Comparison of ENCODE assay signal across 12 mouse cellular contexts in the genomic region with DNA sequence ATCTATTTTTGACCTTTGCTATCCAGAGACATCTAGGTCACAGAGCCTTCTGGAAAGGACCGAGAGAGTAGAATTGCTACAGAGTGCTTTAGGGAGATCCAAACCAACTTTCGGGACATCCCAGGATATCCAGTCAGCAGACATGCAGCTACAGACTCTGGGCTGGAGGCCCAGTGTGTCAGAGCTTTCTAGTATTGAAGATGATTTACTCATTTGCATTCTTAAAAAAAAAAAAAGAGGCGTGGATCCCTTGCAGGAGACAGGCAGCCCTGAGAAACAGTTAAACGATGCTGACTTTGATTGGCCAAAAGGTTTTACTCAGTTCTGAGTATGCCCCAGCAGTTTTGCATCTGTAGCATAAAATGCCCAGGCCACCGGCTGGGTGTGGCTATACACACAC. TPM values are rescaled to one million over a fixed set of nuclear protein-coding genes. Genes with fewer than 3 reads are reported as not detected.
DNase-seq lines count a peak whose midpoint lies in the region; ATAC-seq and TF ChIP-seq lines count a peak whose summit lies in the region.
"Had no signal": no experiment of that assay in that cellular context is flagged by ENCODE, and none has a peak within 500 bp of the region (broad histone marks: within the 10 kb centered on the region; RNA-seq: fewer than 3 reads in every experiment).

No protein-coding gene starts in this region.

- no peaks in the 10 kb centered on the region for H3K9me3 ChIP-seq in forebrain, embryonic 11.5 days (ENCODE audit: control insufficient read depth, low read length)
- H3K9me3 ChIP-seq in forebrain, embryonic 10.5 days, result no peaks in the 10 kb centered on the region
- no peaks in the 10 kb centered on the region for H3K9me3 ChIP-seq in kidney, postnatal 0 days (replicated peaks; ENCODE audit: low read length)
- no peaks in the 10 kb centered on the region for H3K9me3 ChIP-seq in embryonic facial prominence, embryonic 13.5 days
- H3K9me3 ChIP-seq: lung, embryonic 15.5 days; megakaryocyte, embryonic 14.5 days had no signal

- peaks cover 26% of the 10 kb centered on the region; the same call in 1 of the 2 replicates for H3K4me1 ChIP-seq in forebrain, embryonic 11.5 days (replicated peaks; ENCODE audit: control insufficient read depth, insufficient read depth, low read length)
- H3K4me1 ChIP-seq in forebrain, embryonic 10.5 days, result peaks cover 52% of the 10 kb centered on the region
- 0 out of 2 replicates have a peak, but pooled peaks cover 11% of the 10 kb centered on the region for H3K4me1 ChIP-seq in kidney, postnatal 0 days (replicated peaks; ENCODE audit: insufficient read depth, low read length)
- H3K4me1 ChIP-seq in embryonic facial prominence, embryonic 13.5 days, result peaks cover 5% of the 10 kb centered on the region; the same call in 1 of the 2 replicates
- H3K4me1 ChIP-seq: lung, embryonic 15.5 days had no signal

- H3K9ac ChIP-seq in forebrain, embryonic 11.5 days (ENCODE audit: low read length), result no peak overlapping the region
- no peak overlapping the region for H3K9ac ChIP-seq in kidney, postnatal 0 days (ENCODE audit: low read depth, low read length)
- H3K9ac ChIP-seq in embryonic facial prominence, embryonic 13.5 days, result 0 out of 2 replicates have a peak overlapping the region, but pooled peaks have one; percentile 32
- H3K9ac ChIP-seq: lung, embryonic 15.5 days had no signal

- no peak for TF ChIP-seq CTCF in kidney, postnatal 0 days (IDR thresholded peaks at IDR 0.05; ENCODE audit: low read depth)
- TF ChIP-seq CTCF in layer of hippocampus, adult 2 months (conservative IDR thresholded peaks at IDR 0.05), result no peak

- ATAC-seq in forebrain, embryonic 11.5 days (replicated peaks; ENCODE audit: low FRiP score), result no peak
- ATAC-seq in kidney, postnatal 0 days (replicated peaks; ENCODE audit: low FRiP score, low read depth), result no peak
- ATAC-seq in embryonic facial prominence, embryonic 13.5 days (ENCODE audit: insufficient number of reproducible peaks, insufficient read depth, low FRiP score, low TSS enrichment, low read depth), result no peak

- H3K4me2 ChIP-seq in forebrain, embryonic 11.5 days (ENCODE audit: low read depth, low read length, severe bottlenecking), result no peak overlapping the region
- H3K4me2 ChIP-seq in kidney, postnatal 0 days (ENCODE audit: low read length), result no peak overlapping the region
- no peak overlapping the region for H3K4me2 ChIP-seq in embryonic facial prominence, embryonic 13.5 days
- H3K4me2 ChIP-seq: lung, embryonic 15.5 days had no signal

- DNase-seq in forebrain, embryonic 11.5 days (ENCODE audit: low spot score), result no peak
- no peak for DNase-seq in forebrain, embryonic 10.5 days (ENCODE audit: extremely low spot score, low spot score)
- DNase-seq in kidney, postnatal 0 days (ENCODE audit: low spot score), result peak; percentile 54
- no peak for DNase-seq in kidney, postnatal 25 days
- peak; percentile 45 to 64 for DNase-seq in kidney, postnatal 4 days
- no peak for DNase-seq in layer of hippocampus, adult 2 months (ENCODE audit: low spot score in 2 of 2)
- DNase-seq in spleen, adult 18-20 months, result no peak
- DNase-seq: cerebellum, postnatal 10 days; retina, postnatal 1 day had no signal

- no peak overlapping the region for H3K4me3 ChIP-seq in forebrain, embryonic 11.5 days (ENCODE audit: low read depth, low read length)
- no peak overlapping the region for H3K4me3 ChIP-seq in forebrain, embryonic 10.5 days
- no peak overlapping the region for H3K4me3 ChIP-seq in kidney, postnatal 0 days (replicated peaks; ENCODE audit: low read depth, low read length)
- H3K4me3 ChIP-seq in embryonic facial prominence, embryonic 13.5 days, result no peak overlapping the region
- no peak overlapping the region for H3K4me3 ChIP-seq in layer of hippocampus, adult 2 months
- H3K4me3 ChIP-seq: lung, embryonic 15.5 days; megakaryocyte, embryonic 14.5 days had no signal

- peaks cover 3% of the 10 kb centered on the region for H3K36me3 ChIP-seq in forebrain, embryonic 11.5 days (ENCODE audit: control insufficient read depth, insufficient read depth, low read length)
- peaks cover 85% of the 10 kb centered on the region for H3K36me3 ChIP-seq in forebrain, embryonic 10.5 days (replicated peaks)
- peaks cover 12% of the 10 kb centered on the region; the same call in 1 of the 2 replicates for H3K36me3 ChIP-seq in kidney, postnatal 0 days (ENCODE audit: insufficient read depth, low read length)
- H3K36me3 ChIP-seq in embryonic facial prominence, embryonic 13.5 days, result 0 out of 2 replicates have a peak, but pooled peaks cover 9% of the 10 kb centered on the region
- H3K36me3 ChIP-seq: lung, embryonic 15.5 days had no signal

- H3K27ac ChIP-seq in forebrain, embryonic 11.5 days (ENCODE audit: low read depth, low read length), result peak overlapping the region; percentile 31; the same call in 1 of the 2 replicates
- H3K27ac ChIP-seq in forebrain, embryonic 10.5 days, result no peak overlapping the region
- H3K27ac ChIP-seq in kidney, postnatal 0 days, result peak overlapping the region; percentile 47; the same call in 1 of the 2 replicates
- no peak overlapping the region for H3K27ac ChIP-seq in embryonic facial prominence, embryonic 13.5 days
- H3K27ac ChIP-seq in layer of hippocampus, adult 2 months, result no peak overlapping the region
- H3K27ac ChIP-seq: lung, embryonic 15.5 days had no signal

- H3K27me3 ChIP-seq in forebrain, embryonic 11.5 days (ENCODE audit: control insufficient read depth, insufficient read depth, low read length), result no peaks in the 10 kb centered on the region
- no peaks in the 10 kb centered on the region for H3K27me3 ChIP-seq in forebrain, embryonic 10.5 days (ENCODE audit: poor library complexity, severe bottlenecking)
- H3K27me3 ChIP-seq in kidney, postnatal 0 days (ENCODE audit: insufficient read depth, low read length), result no peaks in the 10 kb centered on the region
- H3K27me3 ChIP-seq in embryonic facial prominence, embryonic 13.5 days, result no peaks in the 10 kb centered on the region
- H3K27me3 ChIP-seq: lung, embryonic 15.5 days had no signal

- WGBS in forebrain, embryonic 11.5 days, result 86% methylated on average over 5 of the region's 5 CpGs
- 85% methylated on average over 5 of the region's 5 CpGs for WGBS in forebrain, embryonic 10.5 days
- WGBS in kidney, postnatal 0 days, result 51% methylated on average over 5 of the region's 5 CpGs
- WGBS in embryonic facial prominence, embryonic 13.5 days, result 85% methylated on average over 5 of the region's 5 CpGs

RNA-seq across cellular contexts. Expression of a gene that starts 59.9 kb away (rescaled TPM):
- 136 and 137 TPM in 2 replicates for polyA plus RNA-seq in forebrain, embryonic 11.5 days (2014; fragmentation: Nextera tagmentation; extraction: Ambion mirVana)
- polyA plus RNA-seq in forebrain, embryonic 10.5 days (2016; fragmentation: Nextera tagmentation; extraction: Ambion mirVana), result 97.0 and 102 TPM in 2 replicates
- polyA plus RNA-seq in kidney, postnatal 0 days (2015; fragmentation: Nextera tagmentation; extraction: Ambion mirVana), result 47.4 and 49.9 TPM in 2 replicates
- 15.8 and 17.8 TPM in 2 replicates for polyA plus RNA-seq in embryonic facial prominence, embryonic 13.5 days (2015; fragmentation: Nextera tagmentation; extraction: Ambion mirVana)
- total RNA-seq in layer of hippocampus, adult 2 months (2021), result 10 to 100 TPM; 23.2 to 31.1 TPM

Comparison
In these comparisons a context has a peak if more than half of its experiments do, and no peak if none do; other contexts are left out.
1. DNase-seq: peak in kidney, postnatal 0 days (single experiment) and kidney, postnatal 4 days (2 of 2); none in forebrain, embryonic 11.5 days (single experiment), forebrain, embryonic 10.5 days (single experiment), kidney, postnatal 25 days (0 of 2), layer of hippocampus, adult 2 months (0 of 2) and spleen, adult 18-20 months (0 of 2).
2. H3K27ac ChIP-seq: peak in forebrain, embryonic 11.5 days (single experiment) and kidney, postnatal 0 days (single experiment); none in forebrain, embryonic 10.5 days (single experiment), embryonic facial prominence, embryonic 13.5 days (single experiment) and layer of hippocampus, adult 2 months (single experiment).